Mouse (Mus musculus): ENCODE measurements around the gene Myo3b. TPM values are rescaled to one million over a fixed set of nuclear protein-coding genes. Genes with fewer than 3 reads are reported as not detected.

Myo3b gene
- polyA plus RNA-seq, 1 experiment from 2014 or later, result not detected

DNA sequence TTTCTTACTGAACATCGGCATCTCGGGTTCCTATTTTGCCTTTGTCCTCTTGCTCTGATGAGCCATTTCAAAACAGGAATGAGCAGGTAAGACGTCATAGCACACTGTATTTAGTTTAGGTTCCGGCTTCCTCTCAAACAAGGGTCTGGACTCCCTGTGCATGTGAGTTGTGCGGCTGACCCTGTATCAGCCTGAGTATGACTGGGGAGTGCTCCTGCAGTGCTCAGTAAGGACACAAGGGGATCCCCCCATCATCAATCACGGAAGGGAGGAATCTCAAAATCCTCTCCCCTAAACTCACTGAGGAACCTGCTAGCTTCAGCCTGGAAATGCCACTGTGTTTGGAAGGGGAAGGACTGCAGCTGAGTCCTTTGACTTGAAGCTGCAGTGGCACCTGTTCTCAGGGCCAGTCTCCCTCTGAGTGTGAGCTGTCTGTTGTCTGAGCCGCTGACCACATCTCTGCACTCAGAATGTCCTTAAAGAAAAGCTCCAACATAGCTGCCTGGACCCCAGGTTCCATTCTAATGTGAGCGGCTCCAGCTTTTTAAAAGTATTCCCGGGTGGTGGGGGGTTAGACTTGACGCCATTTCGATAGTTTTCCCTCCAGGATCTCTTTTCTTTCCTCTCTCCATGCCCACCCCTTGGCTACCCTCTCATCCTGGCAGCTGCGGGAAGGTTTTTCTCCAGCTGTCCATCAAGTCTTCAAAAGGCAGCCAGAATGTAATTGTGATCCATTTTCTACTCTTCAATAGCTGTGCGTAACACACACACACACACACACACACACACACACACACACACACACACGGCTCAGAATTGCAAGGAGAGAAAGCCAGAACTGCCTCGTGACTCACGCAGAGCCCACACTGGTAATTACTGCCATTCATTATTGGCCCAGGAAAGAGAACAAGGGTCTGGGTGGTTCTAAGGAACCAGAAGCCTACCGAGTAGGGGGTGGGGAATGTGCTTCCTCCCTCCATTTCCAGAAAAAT, 129.3 kb downstream of the Myo3b start:
- Histone ChIP-seq H3K4me2 (no peak overlapping the region), H3K27me3 (no peaks in the 10 kb centered on the region), H3K27ac (replicated peaks) (no peak overlapping the region), H3K9ac (no peak overlapping the region), H3K9me3 (replicated peaks) (no peaks in the 10 kb centered on the region), H3K4me1 (replicated peaks) (no peaks in the 10 kb centered on the region), H3K36me3 (replicated peaks) (no peaks in the 10 kb centered on the region), H3K4me3 (replicated peaks) (no peak overlapping the region)
- ATAC-seq (ENCODE audit: insufficient read depth), result no peak
- 54% methylated on average over 17 of the region's 17 CpGs for WGBS (ENCODE audit: insufficient replicate concordance)

GRCm38 (mm10) chr2:70170469-70170868, 131.5 kb downstream of the Myo3b start:
- Histone ChIP-seq H3K4me1 (replicated peaks) (no peaks in the 10 kb centered on the region), H3K36me3 (replicated peaks) (no peaks in the 10 kb centered on the region), H3K4me2 (no peak overlapping the region), H3K27me3 (no peaks in the 10 kb centered on the region), H3K9me3 (replicated peaks) (no peaks in the 10 kb centered on the region), H3K4me3 (replicated peaks) (no peak overlapping the region), H3K27ac (replicated peaks) (no peak overlapping the region), H3K9ac (no peak overlapping the region)
- no peak for ATAC-seq (ENCODE audit: insufficient read depth)
- 62% methylated on average over 5 of the region's 5 CpGs for WGBS (ENCODE audit: insufficient replicate concordance)

DNA sequence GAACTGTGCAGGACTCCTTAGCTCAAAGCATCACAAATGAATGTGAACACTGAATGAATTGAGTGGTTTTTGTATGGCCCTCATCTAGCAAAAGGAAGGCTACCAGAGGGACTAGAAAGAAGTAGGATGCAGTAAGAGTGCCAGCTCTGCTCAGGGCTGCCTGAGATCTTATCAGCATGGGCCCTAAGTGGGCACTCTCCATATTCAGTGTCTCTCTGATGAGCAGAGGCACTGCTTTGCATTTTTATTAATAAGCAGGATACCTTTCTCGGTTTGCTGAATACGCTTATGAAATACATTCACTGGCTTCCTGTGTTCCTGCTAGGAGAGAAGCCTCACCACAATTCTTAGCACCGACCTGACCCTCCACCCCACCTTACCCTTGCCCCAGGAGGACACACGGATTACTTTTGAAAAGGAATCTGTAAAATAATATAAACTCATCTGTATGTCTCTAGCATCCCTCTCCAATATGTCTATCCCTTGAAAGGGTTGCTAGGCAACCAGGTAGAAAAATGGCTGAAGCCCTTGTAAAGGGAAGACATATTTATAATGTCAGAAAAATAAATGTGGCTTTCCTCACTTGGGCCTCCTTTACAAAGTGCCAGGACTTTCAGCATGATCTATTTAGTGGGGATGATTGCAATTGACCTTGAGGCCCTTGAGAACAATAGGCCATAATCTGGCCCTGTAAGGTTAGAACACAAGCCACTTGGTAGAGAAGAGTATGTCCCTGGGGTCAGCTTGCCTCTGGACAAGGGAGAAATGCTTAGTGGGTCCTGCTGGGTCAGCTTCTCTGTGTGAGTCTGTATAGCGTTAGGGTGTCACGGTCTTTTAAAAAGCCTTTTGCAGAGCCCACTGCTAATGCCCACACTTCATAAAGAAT, 138.1 kb downstream of the Myo3b start:
- 63% methylated on average over 6 of the region's 6 CpGs for WGBS (ENCODE audit: insufficient replicate concordance)
- H3K36me3 ChIP-seq (replicated peaks), result no peaks in the 10 kb centered on the region
- no peak for ATAC-seq (ENCODE audit: insufficient read depth)
- no peak overlapping the region for H3K4me3 ChIP-seq (replicated peaks)
- no peaks in the 10 kb centered on the region for H3K4me1 ChIP-seq (replicated peaks)
- no peaks in the 10 kb centered on the region for H3K27me3 ChIP-seq
- H3K9me3 ChIP-seq (replicated peaks), result no peaks in the 10 kb centered on the region
- H3K9ac ChIP-seq, result no peak overlapping the region
- H3K4me2 ChIP-seq, result no peak overlapping the region
- no peak overlapping the region for H3K27ac ChIP-seq (replicated peaks)

DNA sequence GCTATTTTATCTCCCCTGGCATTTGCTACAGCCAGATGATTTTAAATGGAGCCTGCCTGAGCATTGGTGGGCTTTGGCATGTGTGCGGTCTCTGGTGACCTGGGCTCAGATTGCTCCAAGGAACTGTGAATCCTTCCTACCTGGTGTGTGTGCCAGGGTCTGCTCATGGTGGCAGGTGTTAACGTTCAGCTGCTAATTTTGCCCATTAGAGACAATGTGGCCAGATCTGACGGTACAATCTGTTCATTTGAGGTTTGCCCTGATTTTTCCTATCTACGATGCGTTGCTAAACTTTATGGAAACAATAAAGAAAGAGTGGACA, 138.7 kb downstream of the Myo3b start:
- Histone ChIP-seq H3K4me3 (replicated peaks) (no peak overlapping the region), H3K27me3 (no peaks in the 10 kb centered on the region), H3K9me3 (replicated peaks) (no peaks in the 10 kb centered on the region), H3K27ac (replicated peaks) (no peak overlapping the region), H3K4me2 (no peak overlapping the region), H3K4me1 (replicated peaks) (no peaks in the 10 kb centered on the region), H3K9ac (no peak overlapping the region), H3K36me3 (replicated peaks) (no peaks in the 10 kb centered on the region)
- no peak for ATAC-seq (ENCODE audit: insufficient read depth)
- 69% methylated on average over 5 of the region's 5 CpGs for WGBS (ENCODE audit: insufficient replicate concordance)

DNA sequence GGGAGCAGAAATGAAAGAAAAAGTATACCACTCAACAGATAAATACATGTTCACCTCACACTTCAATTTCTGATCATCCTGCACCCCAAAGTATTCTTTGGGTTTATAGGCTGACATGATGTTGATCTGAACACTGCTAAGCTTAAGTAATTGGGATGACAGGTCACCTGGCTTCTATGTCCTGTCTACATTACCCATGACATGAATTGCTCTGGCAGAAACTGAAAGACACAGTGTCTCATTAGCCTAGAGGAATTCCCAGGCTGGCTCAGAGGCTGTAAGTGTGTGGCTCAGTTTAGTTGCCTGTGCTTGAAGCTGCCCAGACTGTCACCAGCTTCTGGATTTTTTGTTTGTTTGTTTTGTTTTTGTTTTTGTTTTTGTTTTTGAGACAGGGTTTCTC, 139.3 kb downstream of the Myo3b start:
- no peaks in the 10 kb centered on the region for H3K9me3 ChIP-seq (replicated peaks)
- no peak for ATAC-seq (ENCODE audit: insufficient read depth)

GRCm38 (mm10) chr2:70182150-70182670, 143.3 kb downstream of the Myo3b start:
- H3K27ac ChIP-seq (replicated peaks), result no peak overlapping the region
- no peak overlapping the region for H3K4me2 ChIP-seq
- no peak overlapping the region for H3K4me3 ChIP-seq (replicated peaks)
- H3K4me1 ChIP-seq (replicated peaks), result no peaks in the 10 kb centered on the region
- WGBS (ENCODE audit: insufficient replicate concordance), result 76% methylated on average over 8 of the region's 8 CpGs
- H3K36me3 ChIP-seq (replicated peaks), result no peaks in the 10 kb centered on the region
- H3K27me3 ChIP-seq, result no peaks in the 10 kb centered on the region
- H3K9ac ChIP-seq, result no peak overlapping the region
- H3K9me3 ChIP-seq (replicated peaks), result no peaks in the 10 kb centered on the region
- no peak for ATAC-seq (ENCODE audit: insufficient read depth)

More for the DNA sequence above, 139.3 kb downstream of the Myo3b start:
- H3K4me2 ChIP-seq, result no peak overlapping the region
- H3K4me3 ChIP-seq (replicated peaks), result no peak overlapping the region
- H3K36me3 ChIP-seq (replicated peaks), result no peaks in the 10 kb centered on the region
- H3K4me1 ChIP-seq (replicated peaks), result no peaks in the 10 kb centered on the region
- H3K27me3 ChIP-seq, result no peaks in the 10 kb centered on the region
- H3K27ac ChIP-seq (replicated peaks), result no peak overlapping the region
- H3K9ac ChIP-seq, result no peak overlapping the region

DNA sequence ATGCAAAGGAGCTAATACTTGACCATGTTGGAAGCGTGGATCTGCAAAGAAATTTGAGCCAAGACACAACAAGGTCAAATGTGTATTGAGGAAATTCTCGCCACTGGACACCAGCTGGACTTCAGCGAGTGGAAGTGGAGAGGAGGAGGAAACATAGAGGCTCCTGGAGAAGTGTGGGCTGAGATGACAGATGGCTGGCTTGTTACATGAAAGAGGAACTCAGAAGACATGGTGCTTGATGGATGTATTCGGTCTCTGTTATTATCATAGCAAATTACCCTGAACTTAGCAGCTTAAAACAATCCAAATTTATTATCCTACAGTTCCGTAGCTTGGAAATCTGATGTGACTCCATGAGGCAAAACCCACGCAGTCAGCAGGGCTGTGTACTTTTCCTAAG, 148.1 kb downstream of the Myo3b start:
- H3K4me1 ChIP-seq (replicated peaks), result no peaks in the 10 kb centered on the region
- WGBS (ENCODE audit: insufficient replicate concordance), result 38% methylated on average over 6 of the region's 6 CpGs
- H3K4me3 ChIP-seq (replicated peaks), result no peak overlapping the region
- no peaks in the 10 kb centered on the region for H3K36me3 ChIP-seq (replicated peaks)
- no peak for ATAC-seq (ENCODE audit: insufficient read depth)
- no peaks in the 10 kb centered on the region for H3K9me3 ChIP-seq (replicated peaks)
- H3K27ac ChIP-seq (replicated peaks), result no peak overlapping the region
- no peak overlapping the region for H3K9ac ChIP-seq
- H3K27me3 ChIP-seq, result no peaks in the 10 kb centered on the region
- H3K4me2 ChIP-seq, result no peak overlapping the region

DNA sequence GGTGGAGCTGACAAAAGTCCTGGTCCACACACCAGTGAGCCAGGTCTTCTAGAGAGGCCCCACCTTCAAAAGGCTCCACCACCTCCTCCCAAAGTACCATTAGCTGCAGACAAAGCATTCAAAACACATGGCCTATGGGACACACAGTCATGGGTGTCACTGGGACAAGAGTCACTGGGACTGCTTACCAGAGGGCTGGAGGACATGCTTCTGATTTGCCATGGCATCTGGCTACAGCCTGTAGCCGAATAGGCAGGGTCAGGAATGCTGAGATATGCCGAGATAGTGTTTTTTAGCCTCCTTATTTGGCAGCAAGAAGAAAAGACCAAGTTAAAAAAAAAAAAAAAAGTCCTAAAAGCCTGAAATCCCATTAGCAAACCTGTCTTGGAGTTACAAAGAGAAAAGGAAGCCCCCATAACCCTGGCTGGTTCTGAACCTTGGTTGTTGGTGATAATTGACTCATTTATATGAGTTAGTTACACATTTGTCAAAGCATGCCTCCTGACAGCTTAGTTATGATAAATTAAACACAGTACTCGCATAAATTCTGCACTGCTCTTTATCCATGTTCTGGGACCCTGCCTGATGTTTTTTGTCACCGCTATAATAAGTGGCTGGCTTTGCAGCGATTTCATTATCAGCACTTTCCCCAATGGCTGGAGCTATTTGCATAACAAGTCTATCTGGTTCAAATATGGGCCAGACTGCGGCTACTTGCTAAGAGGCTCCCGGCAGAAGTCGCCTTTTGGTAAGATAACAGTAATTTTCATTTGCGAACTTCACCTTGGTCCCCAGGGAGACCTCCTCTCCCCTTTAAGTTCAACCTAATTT, 156.7 kb downstream of the Myo3b start:
- H3K27ac ChIP-seq (replicated peaks), result no peak overlapping the region
- 56% methylated on average over 9 of the region's 9 CpGs for WGBS (ENCODE audit: insufficient replicate concordance)
- no peaks in the 10 kb centered on the region for H3K36me3 ChIP-seq (replicated peaks)

DNA sequence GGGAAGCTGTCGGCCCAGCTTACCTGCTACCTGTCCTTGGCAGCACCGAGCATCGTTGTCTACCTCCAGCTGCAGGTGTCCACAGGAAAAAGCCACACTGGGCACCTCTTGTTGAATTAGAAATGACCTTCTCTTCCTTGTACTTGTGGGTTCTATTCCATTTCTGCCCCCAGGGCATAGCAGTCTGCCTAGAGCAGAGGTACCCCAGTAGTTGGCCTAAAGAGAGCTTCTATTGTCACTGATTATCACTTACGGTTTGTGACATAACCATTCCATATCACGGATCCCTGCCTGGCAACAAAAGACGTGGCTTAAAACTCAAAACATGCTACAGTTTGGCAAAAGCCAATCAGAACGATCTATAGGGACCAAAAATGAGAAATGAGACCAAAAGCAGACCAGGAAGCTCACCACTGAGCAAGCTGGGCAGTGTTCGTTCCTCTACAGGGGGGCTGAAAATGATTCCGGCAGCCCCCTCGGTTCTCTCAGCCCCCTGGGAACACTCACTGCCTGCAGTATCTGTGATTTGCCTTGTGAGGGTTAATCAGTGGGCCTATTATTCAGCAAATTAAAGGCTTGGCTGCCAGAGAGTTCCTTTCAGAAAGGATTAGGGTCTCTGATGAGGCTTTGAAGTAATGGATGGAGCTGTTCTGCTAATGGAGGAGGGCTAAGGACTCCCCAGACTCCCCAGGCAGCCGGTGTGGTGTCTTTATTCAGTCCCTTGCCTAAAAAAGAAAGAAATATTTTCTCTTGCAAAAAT, 163.1 kb downstream of the Myo3b start:
- WGBS (ENCODE audit: insufficient replicate concordance), result 41% methylated on average over 11 of the region's 11 CpGs

More for the DNA sequence above, 156.7 kb downstream of the Myo3b start:
- Histone ChIP-seq H3K9ac (no peak overlapping the region), H3K4me3 (replicated peaks) (no peak overlapping the region), H3K27me3 (no peaks in the 10 kb centered on the region), H3K9me3 (replicated peaks) (no peaks in the 10 kb centered on the region), H3K4me2 (no peak overlapping the region), H3K4me1 (replicated peaks) (no peaks in the 10 kb centered on the region)
- no peak for ATAC-seq (ENCODE audit: insufficient read depth)

DNA sequence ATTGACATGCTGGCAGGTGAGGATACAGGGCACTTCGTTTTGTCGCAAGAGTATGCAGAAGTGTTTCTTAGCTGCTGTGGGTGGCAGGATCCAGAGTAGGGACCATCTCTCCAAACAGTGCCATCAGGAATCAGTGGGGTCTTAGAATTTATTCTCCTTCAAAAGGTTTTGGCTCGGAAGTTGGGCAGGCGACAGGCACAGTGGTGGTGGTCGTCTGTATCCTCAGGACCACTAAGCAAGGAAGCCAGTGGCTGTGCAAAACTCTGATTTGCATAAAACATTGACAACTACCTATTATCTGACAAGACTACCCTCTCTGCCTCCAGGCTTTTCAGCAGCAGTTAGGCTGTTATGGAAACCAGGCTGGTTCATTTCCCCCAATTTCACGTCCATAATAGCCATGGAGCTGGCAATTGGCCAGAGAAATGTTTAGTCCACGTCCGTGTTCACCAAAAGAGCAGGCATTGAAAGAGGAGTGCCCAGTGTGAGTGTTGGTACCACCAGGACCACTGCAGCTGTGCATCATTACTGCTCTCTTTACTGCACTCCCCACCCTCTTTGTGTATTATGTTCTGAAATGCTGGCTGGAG, 163.7 kb downstream of the Myo3b start:
- H3K9me3 ChIP-seq (replicated peaks), result no peaks in the 10 kb centered on the region
- no peak for ATAC-seq (ENCODE audit: insufficient read depth)

More for the DNA sequence above, 163.1 kb downstream of the Myo3b start:
- ATAC-seq (ENCODE audit: insufficient read depth), result no peak
- Histone ChIP-seq H3K27me3 (no peaks in the 10 kb centered on the region), H3K9ac (no peak overlapping the region), H3K36me3 (replicated peaks) (no peaks in the 10 kb centered on the region), H3K9me3 (replicated peaks) (no peaks in the 10 kb centered on the region), H3K4me2 (no peak overlapping the region), H3K4me1 (replicated peaks) (no peaks in the 10 kb centered on the region), H3K27ac (replicated peaks) (no peak overlapping the region), H3K4me3 (replicated peaks) (no peak overlapping the region)

More for the DNA sequence above, 163.7 kb downstream of the Myo3b start:
- Histone ChIP-seq H3K36me3 (replicated peaks) (no peaks in the 10 kb centered on the region), H3K27ac (replicated peaks) (no peak overlapping the region), H3K9ac (no peak overlapping the region), H3K4me2 (no peak overlapping the region), H3K27me3 (no peaks in the 10 kb centered on the region), H3K4me3 (replicated peaks) (no peak overlapping the region), H3K4me1 (replicated peaks) (no peaks in the 10 kb centered on the region)
- 45% methylated on average over 8 of the region's 8 CpGs for WGBS (ENCODE audit: insufficient replicate concordance)

Data from liver, embryonic 15.5 days (tissue).